Mouse (Mus musculus) adrenal gland, postnatal 25 days (tissue): Measurements from ENCODE around the gene Cpsf7. TPM values are rescaled to one million over a fixed set of nuclear protein-coding genes. Genes with fewer than 3 reads are reported as not detected.
"Not testable (repeated sequence)": the region's sequence is repeated elsewhere in the genome, so short reads cannot be mapped to it uniquely, and the experiment has no call there.

Source experiments
- DNase-seq: peaks from one replicate; pipeline ENCODE4 v3.0.0; 2021; ENCODE audit warnings: mixed read lengths
- long read RNA-seq: library from polyadenylated mRNA; stranded (forward); transcript quantifications from one replicate; pipeline ENCODE4 v2.0.0, GENCODE M21; 2021
- total RNA-seq: library from RNA; stranded (reverse); gene quantifications from 2 replicates; pipeline ENCODE4 v1.2.3, GENCODE M21; 2021

The Cpsf7 gene
- total RNA-seq = 59.8 and 70.4 TPM in 2 replicates
- long read RNA-seq, partial matches to known transcripts = 24 of 27 reads
- long read RNA-seq, other reads (novel, unspliced or antisense) = 3 of 27 reads

GRCm38 (mm10) chr19:10525106-10525901 lies at the start of gene Cpsf7:
Gene Cpsf7 (plus strand): TSS chr19:10525266.
- DNase-seq = peak; percentile 90

- DNase-seq = no peak
Observed at GRCm38 (mm10) chr19:10479541-10479940, 45.5 kb upstream of the Cpsf7 start.

GRCm38 (mm10) chr19:10482703-10483102 lies 42.4 kb upstream of the Cpsf7 start, which contains the start of gene Ppp1r32:
Gene Ppp1r32 (minus strand): TSS chr19:10482928.
- DNase-seq = no peak

- no peak for DNase-seq
Observed at GRCm38 (mm10) chr19:10486264-10486738, 38.8 kb upstream of the Cpsf7 start.

- DNase-seq = peak; percentile 31
Observed at GRCm38 (mm10) chr19:10495670-10496069, 29.4 kb upstream of the Cpsf7 start.

GRCm38 (mm10) chr19:10496976-10497375 lies 28.1 kb upstream of the Cpsf7 start:
- DNase-seq = no peak

- DNase-seq = no peak
Observed at GRCm38 (mm10) chr19:10497512-10498160, 27.4 kb upstream of the Cpsf7 start.

- no peak for DNase-seq
Observed at GRCm38 (mm10) chr19:10500581-10500980, 24.5 kb upstream of the Cpsf7 start.

- no peak for DNase-seq
Observed at GRCm38 (mm10) chr19:10502571-10502970, 22.5 kb upstream of the Cpsf7 start.

GRCm38 (mm10) chr19:10510759-10511330 lies 14.2 kb upstream of the Cpsf7 start:
- no peak for DNase-seq

- DNase-seq = no peak
Observed at GRCm38 (mm10) chr19:10520355-10520754, 4.7 kb upstream of the Cpsf7 start.

GRCm38 (mm10) chr19:10521926-10522325 lies 3.1 kb upstream of the Cpsf7 start:
- no peak for DNase-seq

GRCm38 (mm10) chr19:10523483-10524080 lies 1.5 kb upstream of the Cpsf7 start:
- DNase-seq = no peak

- DNase-seq = no peak
Observed at GRCm38 (mm10) chr19:10524784-10525105, 321 bp upstream of the Cpsf7 start.

GRCm38 (mm10) chr19:10525910-10526309 lies 844 bp downstream of the Cpsf7 start, which contains the start of gene Sdhaf2:
Gene Sdhaf2 (minus strand): TSS chr19:10526142.
- DNase-seq = no peak

- DNase-seq = no peak
Observed at GRCm38 (mm10) chr19:10530082-10530481, 5.0 kb downstream of the Cpsf7 start.

- no peak for DNase-seq
Observed at GRCm38 (mm10) chr19:10539454-10539853, 14.4 kb downstream of the Cpsf7 start.

GRCm38 (mm10) chr19:10555624-10556510 lies 30.8 kb downstream of the Cpsf7 start, which contains the start of gene Tmem216:
Gene Tmem216 (minus strand): TSS chr19:10556238.
- peak; percentile 83 for DNase-seq

GRCm38 (mm10) chr19:10557001-10557400 lies 31.9 kb downstream of the Cpsf7 start:
- no peak for DNase-seq

- DNase-seq = no peak
Observed at GRCm38 (mm10) chr19:10557430-10557829, 32.4 kb downstream of the Cpsf7 start.

GRCm38 (mm10) chr19:10557837-10558375 lies 32.8 kb downstream of the Cpsf7 start:
- DNase-seq = not testable (repeated sequence)
